Mouse (Mus musculus): Measurements from ENCODE around the gene Cd6.

The Cd6 gene

DNA sequence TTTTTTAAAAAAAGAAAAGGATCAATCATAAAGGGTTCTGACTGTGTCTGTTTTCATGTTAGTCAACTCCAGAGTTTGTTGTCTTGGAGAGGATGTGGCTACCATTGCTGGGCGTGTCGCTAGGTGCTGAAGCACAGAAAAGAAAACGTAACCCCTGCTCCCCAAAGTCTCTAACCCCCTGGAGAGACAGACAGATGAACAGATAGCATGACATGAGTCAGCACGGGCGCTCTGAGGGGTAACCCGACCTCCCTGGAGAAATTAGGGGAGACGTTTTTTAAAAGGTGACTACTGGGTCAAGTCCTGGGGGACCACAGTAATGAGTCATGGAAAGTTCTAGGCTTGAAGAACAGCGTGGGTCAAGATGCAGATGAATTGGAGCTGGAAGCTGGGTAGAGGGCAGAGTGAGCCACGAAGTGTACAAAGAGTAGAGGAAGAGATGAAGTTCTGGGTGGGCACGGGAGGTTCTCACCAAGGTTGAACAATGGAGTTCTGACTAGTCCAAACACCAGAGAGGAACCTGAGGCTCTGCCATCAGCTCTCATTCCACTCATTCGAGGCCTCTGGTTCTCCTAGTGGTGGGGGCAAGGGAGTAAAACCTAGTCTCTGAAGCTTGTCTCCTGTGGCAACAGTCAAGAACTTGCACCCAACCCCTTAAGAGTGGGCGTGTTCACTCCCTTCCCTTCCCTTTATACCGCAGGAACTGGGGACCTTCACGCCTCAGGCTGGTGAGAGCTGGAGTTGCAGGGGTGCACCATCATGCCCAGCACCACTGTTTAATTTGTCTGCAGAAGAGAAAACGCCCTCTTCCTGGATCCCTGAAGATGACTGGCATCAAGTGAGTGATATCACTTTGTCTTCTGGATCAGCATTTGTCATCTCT is 9.4 kb upstream of the Cd6 start, which contains the start of gene Slc15a3:
Gene Slc15a3 (plus strand): TSS at position 718 of the 883 bp plus-strand sequence.
- peak; percentile 25 for DNase-seq (ENCODE audit: low read depth, low spot score)

DNA sequence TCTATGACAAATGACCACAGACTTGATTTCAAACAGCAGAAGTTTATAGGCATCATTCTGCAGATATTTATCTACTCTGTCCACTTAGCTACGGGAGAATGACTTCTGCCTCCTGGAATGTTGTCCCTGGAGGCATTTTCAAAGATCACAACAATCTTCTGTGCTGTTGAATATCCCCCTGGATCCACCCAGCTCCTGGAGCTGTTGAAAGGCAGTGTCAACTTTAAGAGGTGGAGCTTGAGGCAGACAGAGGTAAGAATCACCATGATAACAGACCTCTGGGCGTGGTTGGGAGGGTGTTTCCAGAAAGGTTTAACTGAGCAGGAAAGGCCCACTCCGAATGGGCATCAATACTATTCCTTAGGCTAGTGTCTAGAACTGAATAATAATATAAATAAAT is 5.8 kb upstream of the Cd6 start:
- DNase-seq (ENCODE audit: low read depth, low spot score): peak; percentile 78

GRCm38 (mm10) chr19:10833611-10834010 is 3.8 kb upstream of the Cd6 start:
- no peak for DNase-seq (ENCODE audit: low read depth, low spot score)

GRCm38 (mm10) chr19:10832030-10832429 is 2.2 kb upstream of the Cd6 start:
- no peak for DNase-seq (ENCODE audit: low read depth, low spot score)

- peak; percentile 93 for DNase-seq (ENCODE audit: low read depth, low spot score)
These were observed 1.6 kb upstream of the Cd6 start for GRCm38 (mm10) chr19:10831424-10831823.

DNA sequence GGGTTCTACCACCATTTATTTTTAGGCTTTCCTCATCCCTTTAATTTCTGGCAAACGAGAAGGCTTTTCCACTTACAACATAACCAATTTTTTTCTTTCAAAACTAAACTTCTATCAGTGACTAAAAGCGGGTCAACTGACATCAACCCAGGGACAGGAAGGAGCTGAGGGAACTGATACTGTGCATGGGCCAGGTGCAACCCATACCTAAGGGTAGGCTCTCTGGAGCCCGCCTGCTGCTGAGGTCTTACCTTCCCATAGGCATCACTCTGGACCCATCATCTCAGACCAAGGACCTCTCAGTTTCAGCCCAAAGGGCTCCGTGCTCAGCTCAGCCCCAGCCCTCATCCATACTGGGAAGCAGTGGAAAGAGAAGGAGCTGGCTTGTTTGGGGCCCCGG is 1.5 kb downstream of the Cd6 start:
- DNase-seq (ENCODE audit: low read depth, low spot score): no peak

DNA sequence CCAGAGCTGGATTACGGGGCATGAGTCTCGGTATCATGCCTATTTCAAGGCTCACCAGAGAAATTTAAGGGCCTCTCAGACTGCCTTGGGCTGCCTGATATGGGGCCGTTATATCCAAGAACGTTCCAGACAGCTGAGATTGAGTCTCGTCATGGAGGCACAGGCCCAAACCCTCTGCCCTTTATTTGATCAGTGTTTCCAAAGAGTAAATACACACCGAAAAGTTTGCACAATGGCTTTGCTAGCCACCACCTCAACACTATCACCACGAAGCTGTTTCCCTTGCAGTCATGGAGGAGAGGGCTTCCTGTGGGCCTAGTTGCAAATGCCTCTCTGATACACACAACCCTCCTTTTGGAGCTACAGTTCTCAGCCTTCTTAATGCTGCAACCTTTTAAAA is 5.8 kb downstream of the Cd6 start:
- no peak for DNase-seq (ENCODE audit: low read depth, low spot score)

- DNase-seq (ENCODE audit: low read depth, low spot score): no peak
These were observed 7.3 kb downstream of the Cd6 start for GRCm38 (mm10) chr19:10822534-10822933.

DNA sequence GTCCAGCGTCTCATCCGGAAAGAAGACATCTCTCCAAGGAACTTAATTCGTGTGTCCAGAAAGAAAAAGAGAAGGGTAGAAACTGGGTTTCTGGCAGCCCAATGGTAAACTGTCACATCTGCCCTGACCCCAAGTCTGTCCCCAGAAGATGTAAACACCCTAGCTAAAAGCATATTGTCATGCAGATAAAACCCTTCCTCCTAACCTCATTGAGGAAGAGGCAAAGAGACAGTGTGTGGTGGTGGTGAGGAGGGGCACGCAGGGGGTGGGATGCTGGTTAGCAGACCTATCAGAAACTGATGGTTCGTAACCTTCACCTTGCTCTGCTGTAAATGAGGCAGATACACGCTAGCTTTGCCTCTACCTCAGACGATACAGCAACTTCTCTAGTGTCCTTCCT is 8.5 kb downstream of the Cd6 start:
- peak; percentile 33 for DNase-seq (ENCODE audit: low read depth, low spot score)

- DNase-seq (ENCODE audit: low read depth, low spot score): peak; percentile 55
These were observed 11.5 kb downstream of the Cd6 start for GRCm38 (mm10) chr19:10818217-10818946.

GRCm38 (mm10) chr19:10816462-10816861 is 13.4 kb downstream of the Cd6 start:
- DNase-seq (ENCODE audit: low read depth, low spot score): no peak

GRCm38 (mm10) chr19:10815871-10816270 is 14.0 kb downstream of the Cd6 start:
- DNase-seq (ENCODE audit: low read depth, low spot score): no peak

DNA sequence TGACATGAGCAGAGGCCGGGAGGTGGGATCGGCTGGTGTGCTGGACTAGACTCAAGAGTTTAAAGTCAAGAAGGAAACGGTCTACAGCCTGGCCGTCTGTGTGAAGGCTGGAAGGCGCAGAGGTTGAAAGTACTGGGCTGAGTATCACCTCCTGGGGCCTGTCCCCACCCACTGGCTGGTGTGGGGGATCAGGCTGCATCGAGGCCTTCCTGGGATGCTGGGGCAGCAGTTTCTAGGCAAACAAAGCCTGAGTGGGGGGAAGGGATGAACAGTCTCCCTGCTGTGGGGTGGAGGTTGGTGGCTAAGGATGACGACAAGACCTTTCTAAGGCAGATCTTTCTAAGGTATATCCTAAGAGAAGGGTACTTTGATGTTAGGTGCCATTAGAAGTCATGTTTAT is 16.0 kb downstream of the Cd6 start:
- no peak for DNase-seq (ENCODE audit: low read depth, low spot score)

DNA sequence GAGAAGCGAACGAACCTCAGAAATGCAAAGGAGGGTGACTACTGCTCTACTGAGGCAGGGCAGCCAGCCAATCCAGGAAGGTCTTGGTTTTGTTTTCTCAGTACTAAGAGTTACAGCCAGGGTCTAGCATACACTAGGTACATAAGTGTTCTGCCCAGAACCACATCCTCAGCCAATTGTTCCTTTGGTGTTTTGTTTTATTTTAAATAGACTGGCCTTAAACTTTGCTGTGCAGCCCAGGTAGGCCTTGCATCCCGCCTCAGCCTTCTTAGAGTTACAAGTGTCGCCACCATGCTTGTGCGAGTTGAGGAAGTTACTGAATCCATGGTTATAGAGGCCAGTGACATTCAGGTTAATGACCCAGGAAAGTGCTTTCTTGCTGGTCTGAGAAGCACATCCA is 16.8 kb downstream of the Cd6 start:
- no peak for DNase-seq (ENCODE audit: low read depth, low spot score)

DNA sequence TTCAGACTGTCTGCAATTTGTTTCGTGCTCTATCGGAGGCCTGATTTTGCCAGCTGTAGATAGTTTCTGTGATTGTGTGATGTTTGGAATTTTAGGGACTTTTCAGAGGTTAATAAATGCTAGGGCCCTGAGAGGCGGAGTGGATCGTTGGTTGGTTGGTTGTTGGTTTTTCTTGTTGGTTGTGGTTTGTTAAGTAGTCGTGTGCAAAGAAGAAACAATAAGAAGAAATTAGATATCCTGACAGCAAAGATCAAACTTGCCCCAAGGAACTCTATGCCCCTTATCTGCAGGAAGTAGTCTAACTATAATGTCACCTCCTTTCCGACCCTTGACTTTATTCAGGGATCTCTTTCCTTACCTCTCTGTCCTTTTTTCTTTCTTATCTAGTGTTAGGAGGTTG is 18.4 kb downstream of the Cd6 start:
- DNase-seq (ENCODE audit: low read depth, low spot score): no peak

GRCm38 (mm10) chr19:10810176-10810492 is 19.7 kb downstream of the Cd6 start:
- no peak for DNase-seq (ENCODE audit: low read depth, low spot score)

- peak; percentile 73 for DNase-seq (ENCODE audit: low read depth, low spot score)
These were observed 20.3 kb downstream of the Cd6 start for GRCm38 (mm10) chr19:10809428-10810175.

DNA sequence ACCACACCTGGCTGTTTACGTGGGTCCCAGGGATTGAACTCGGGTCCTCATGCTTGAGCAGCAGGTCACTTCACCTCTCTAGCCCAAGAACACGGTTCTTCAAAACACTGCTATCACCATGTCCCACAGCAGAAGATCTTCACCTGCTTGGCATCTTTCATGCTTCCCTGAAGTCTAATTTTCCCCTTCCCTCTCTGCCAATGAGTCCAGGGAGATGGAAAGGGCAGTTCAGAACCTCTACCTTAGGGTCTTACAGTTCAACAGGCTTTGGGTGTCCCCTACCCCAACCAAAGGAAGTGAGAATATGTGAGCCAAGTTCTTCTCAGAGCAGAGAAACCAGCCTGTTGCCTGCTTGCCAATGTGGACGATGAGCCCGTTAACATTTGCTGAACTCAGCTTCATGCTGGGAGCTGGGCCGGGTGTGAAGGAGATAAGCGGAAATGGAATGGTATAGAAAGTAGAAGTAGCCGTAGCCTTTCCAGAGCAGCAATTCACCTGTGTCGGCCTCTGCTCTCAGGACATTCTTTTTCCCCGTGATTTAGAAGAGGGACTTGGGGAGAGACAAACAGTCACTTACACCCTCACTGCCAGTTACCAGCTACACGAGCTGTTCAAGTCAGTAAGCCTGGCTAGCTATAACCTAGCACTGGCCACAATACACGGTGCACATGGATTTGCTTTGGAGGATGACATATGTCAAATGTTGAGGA is 21.2 kb downstream of the Cd6 start:
- DNase-seq (ENCODE audit: low read depth, low spot score): no peak

- DNase-seq (ENCODE audit: low read depth, low spot score): no peak
These were observed 24.1 kb downstream of the Cd6 start for GRCm38 (mm10) chr19:10805661-10806285.

- DNase-seq (ENCODE audit: low read depth, low spot score): no peak
These were observed 24.8 kb downstream of the Cd6 start for GRCm38 (mm10) chr19:10804850-10805660.
